Mouse (Mus musculus) kidney, postnatal 0 days (tissue): Measurements from ENCODE around the gene Mras. TPM values are rescaled to one million over a fixed set of nuclear protein-coding genes. Genes with fewer than 3 reads are reported as not detected.

Experiments used
- ATAC-seq: fragments of 200-750 bp; cut with Nextera tagmentation; replicated peaks from 2 replicates; pipeline ENCODE4 v1.8.0; 2017; ENCODE audit warnings: low read depth, moderate number of reproducible peaks, moderate TSS enrichment, moderate library complexity; ENCODE audit not compliant: low FRiP score
- DNase-seq: peaks from one replicate; pipeline ENCODE4 v3.0.0-alpha.2; 2016; ENCODE audit warnings: low spot score
- H3K27ac ChIP-seq: fragments of 300-500 bp; sonication (generic); 2 replicates; pipeline ENCODE4 v1.5.1; 2014; ENCODE audit warnings: mild to moderate bottlenecking
- H3K27me3 ChIP-seq: fragments of 300-500 bp; sonication (generic); 2 replicates; pipeline ENCODE4 v1.6.1; 2014; ENCODE audit warnings: low read length, mixed read lengths; ENCODE audit not compliant: insufficient read depth
- H3K36me3 ChIP-seq: fragments of 300-500 bp; sonication (generic); 2 replicates; pipeline ENCODE4 v1.6.1; 2014; ENCODE audit warnings: low read length, mixed read lengths; ENCODE audit not compliant: insufficient read depth
- H3K4me1 ChIP-seq: fragments of 300-500 bp; sonication (generic); replicated peaks from 2 replicates; pipeline ENCODE4 v1.6.1; 2014; ENCODE audit warnings: antibody characterized with exemption, low read length, mixed read lengths; ENCODE audit not compliant: insufficient read depth
- H3K4me2 ChIP-seq: fragments of 300-500 bp; sonication (generic); 2 replicates; pipeline ENCODE4 v1.6.1; 2014; ENCODE audit warnings: mild to moderate bottlenecking, low read length, moderate library complexity, mixed read lengths
- H3K4me3 ChIP-seq: fragments of 300-500 bp; sonication (generic); replicated peaks from 2 replicates; pipeline ENCODE4 v1.5.1; 2014; ENCODE audit warnings: low read depth, low read length
- H3K9ac ChIP-seq: fragments of 300-500 bp; sonication (generic); 2 replicates; pipeline ENCODE4 v1.6.1; 2014; ENCODE audit warnings: low read depth, low read length
- H3K9me3 ChIP-seq: fragments of 300-500 bp; sonication (generic); replicated peaks from 2 replicates; pipeline ENCODE4 v1.6.1; 2016; ENCODE audit warnings: low read length, inconsistent platforms, mixed read lengths
- CTCF ChIP-seq: IDR thresholded peaks from 2 replicates; pipeline ENCODE4 v1.5.1; 2016; ENCODE audit warnings: antibody characterized with exemption, low read depth, mild to moderate bottlenecking, moderate library complexity
- WGBS: fragments of 180-500 bp; shearing (Covaris S2); extraction: QIAGEN DNeasy Blood & Tissue Kit; methylation state at CpG from one replicate; pipeline ENCODE4 v1.1.7; 2014; 5-methylcytosine and 5-hydroxymethylcytosine counted together
- polyA plus RNA-seq: library from polyadenylated mRNA; unstranded; fragments of >200 nt; fragmentation: Nextera tagmentation; extraction: Ambion mirVana; gene quantifications from 2 replicates; pipeline ENCODE4 v1.2.1, GENCODE M21; 2015

The Mras gene
- polyA plus RNA-seq, 1 experiment from 2014 or later, result 19.4 TPM

DNA sequence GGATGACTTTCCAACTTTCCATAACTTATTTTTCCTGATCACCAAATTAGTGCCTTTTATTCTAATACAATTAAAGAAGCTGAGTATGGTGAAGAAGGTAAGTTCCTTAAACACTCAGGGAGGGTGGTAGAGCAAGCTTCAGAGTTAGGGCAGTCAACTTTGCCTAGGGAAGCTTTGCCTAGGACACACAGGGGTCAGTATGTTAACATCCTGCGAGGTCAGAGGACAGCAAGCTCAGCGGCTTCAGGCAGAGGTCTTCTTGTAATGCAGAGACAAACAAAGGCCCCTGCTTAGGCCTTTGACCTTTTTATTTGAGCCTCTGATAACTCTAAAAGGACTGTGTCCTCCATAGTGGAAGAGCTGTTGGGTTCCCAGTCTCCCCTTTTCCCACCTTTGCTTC lies 46.5 kb downstream of the Mras start:
- ATAC-seq (no peak), DNase-seq (no peak)
- Histone ChIP-seq H3K9me3 (no peaks in the 10 kb centered on the region), H3K36me3 (0 out of 2 replicates have a peak, but pooled peaks cover 8% of the 10 kb centered on the region), H3K27ac (no peak overlapping the region), H3K4me2 (no peak overlapping the region), H3K4me1 (no peaks in the 10 kb centered on the region), H3K9ac (no peak overlapping the region), H3K4me3 (no peak overlapping the region), H3K27me3 (no peaks in the 10 kb centered on the region)
- no peak for TF ChIP-seq CTCF
- WGBS, result 66% methylated on average over 2 of the region's 2 CpGs

DNA sequence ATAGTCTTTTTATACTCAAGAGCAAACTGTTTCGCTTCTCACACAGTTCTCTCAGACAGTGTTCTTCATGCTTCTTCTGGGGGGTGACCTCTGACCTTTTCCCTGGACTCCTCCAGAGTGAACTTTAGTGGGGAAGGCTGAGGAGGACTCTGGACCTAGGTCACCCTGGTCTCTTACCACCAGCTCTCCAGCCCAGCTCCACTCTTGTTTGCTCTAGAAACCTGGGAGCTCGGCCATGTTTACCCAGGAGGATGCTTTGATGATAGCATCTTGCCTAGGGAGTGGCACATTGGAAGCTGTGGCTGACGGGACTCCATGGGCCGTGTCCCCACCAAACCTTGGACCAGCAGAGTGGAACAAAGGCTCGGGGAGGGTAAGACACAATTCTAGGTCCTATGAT lies 47.0 kb downstream of the Mras start:
- Histone ChIP-seq H3K4me2 (no peak overlapping the region), H3K9ac (no peak overlapping the region), H3K36me3 (0 out of 2 replicates have a peak, but pooled peaks cover 8% of the 10 kb centered on the region), H3K27ac (no peak overlapping the region), H3K4me1 (no peaks in the 10 kb centered on the region), H3K27me3 (no peaks in the 10 kb centered on the region), H3K9me3 (no peaks in the 10 kb centered on the region), H3K4me3 (no peak overlapping the region)
- DNase-seq (no peak), ATAC-seq (0 out of 2 replicates have a peak, but pooled peaks have one; percentile 12)
- no peak for TF ChIP-seq CTCF
- 56% methylated on average over 5 of the region's 5 CpGs for WGBS

DNA sequence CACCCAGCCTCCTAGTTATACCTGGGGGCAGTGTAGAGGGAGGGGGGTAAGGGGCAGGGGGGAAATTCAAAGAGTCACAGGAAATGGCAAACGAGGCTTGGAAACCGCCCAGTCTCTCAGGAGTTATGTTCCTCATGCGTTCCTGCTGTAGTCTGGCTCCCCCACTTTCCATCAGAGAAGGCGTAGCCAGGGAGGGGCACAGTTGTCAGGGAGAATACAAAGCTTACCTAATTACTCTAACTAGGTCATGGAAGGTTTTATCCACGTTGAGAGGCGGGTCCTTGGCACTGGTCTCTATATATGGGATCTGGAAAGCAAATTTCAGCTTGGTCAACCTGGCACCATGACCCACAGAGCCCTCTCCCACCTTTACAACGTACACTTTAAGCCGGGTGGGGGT lies 47.7 kb downstream of the Mras start:
- TF ChIP-seq CTCF, result no peak
- Histone ChIP-seq H3K4me2 (no peak overlapping the region), H3K9me3 (no peaks in the 10 kb centered on the region), H3K9ac (no peak overlapping the region), H3K4me3 (no peak overlapping the region), H3K27ac (no peak overlapping the region), H3K27me3 (no peaks in the 10 kb centered on the region), H3K36me3 (0 out of 2 replicates have a peak, but pooled peaks cover 8% of the 10 kb centered on the region), H3K4me1 (no peaks in the 10 kb centered on the region)
- WGBS, result 76% methylated on average over 8 of the region's 8 CpGs
- DNase-seq (no peak), ATAC-seq (no peak)

DNA sequence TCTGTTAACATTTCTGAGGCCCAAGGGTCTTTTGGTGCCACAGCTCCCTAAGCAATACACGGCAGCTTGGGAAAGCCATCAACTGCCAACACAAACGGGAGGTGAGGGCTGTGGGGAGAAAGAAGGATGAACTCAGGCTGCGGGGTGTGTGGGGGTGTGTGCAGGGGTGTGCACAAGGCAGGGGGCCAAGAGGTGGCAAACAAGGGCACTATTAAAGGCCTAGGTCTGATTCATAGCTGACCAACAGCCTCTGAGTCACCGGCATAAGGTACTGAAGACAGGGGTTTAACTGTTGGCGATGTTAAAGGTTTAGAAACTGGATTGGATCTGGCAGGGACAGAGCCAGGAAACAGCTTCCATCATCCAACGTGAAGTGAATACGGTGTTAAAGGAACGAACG lies 48.3 kb downstream of the Mras start:
- Histone ChIP-seq H3K9ac (no peak overlapping the region), H3K4me1 (no peaks in the 10 kb centered on the region), H3K36me3 (0 out of 2 replicates have a peak, but pooled peaks cover 8% of the 10 kb centered on the region), H3K4me2 (no peak overlapping the region), H3K27ac (no peak overlapping the region), H3K9me3 (no peaks in the 10 kb centered on the region), H3K4me3 (no peak overlapping the region), H3K27me3 (no peaks in the 10 kb centered on the region)
- ATAC-seq (no peak), DNase-seq (no peak)
- no peak for TF ChIP-seq CTCF
- WGBS, result 69% methylated on average over 9 of the region's 9 CpGs

DNA sequence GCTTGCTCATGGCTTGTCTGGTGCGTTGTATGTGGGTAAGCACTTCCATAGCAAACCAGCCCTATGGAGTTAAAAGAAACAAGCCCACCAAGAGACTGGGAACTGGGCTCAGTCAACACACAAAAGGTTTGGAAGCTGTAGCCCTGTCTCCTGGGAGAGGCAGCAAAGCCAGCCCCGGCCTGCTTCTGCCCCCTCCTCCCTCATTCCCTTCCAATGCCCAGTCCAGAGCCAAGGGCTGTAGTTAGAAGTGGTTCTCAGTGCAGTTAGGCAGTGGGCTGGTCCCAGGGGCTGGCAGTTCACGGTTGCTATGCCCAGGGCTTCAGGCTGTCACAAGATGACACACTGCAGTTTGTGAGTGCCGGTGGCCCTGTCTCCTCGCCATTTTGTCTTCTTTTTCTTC lies 49.1 kb downstream of the Mras start:
- no peak overlapping the region for H3K4me2 ChIP-seq
- H3K4me1 ChIP-seq, result no peaks in the 10 kb centered on the region
- DNase-seq (no peak), ATAC-seq (no peak)
- no peak for TF ChIP-seq CTCF
- H3K9ac ChIP-seq, result no peak overlapping the region
- no peaks in the 10 kb centered on the region for H3K27me3 ChIP-seq
- H3K27ac ChIP-seq, result no peak overlapping the region
- H3K9me3 ChIP-seq, result no peaks in the 10 kb centered on the region
- no peak overlapping the region for H3K4me3 ChIP-seq
- 0 out of 2 replicates have a peak, but pooled peaks cover 8% of the 10 kb centered on the region for H3K36me3 ChIP-seq
- WGBS, result 79% methylated on average over 5 of the region's 5 CpGs

DNA sequence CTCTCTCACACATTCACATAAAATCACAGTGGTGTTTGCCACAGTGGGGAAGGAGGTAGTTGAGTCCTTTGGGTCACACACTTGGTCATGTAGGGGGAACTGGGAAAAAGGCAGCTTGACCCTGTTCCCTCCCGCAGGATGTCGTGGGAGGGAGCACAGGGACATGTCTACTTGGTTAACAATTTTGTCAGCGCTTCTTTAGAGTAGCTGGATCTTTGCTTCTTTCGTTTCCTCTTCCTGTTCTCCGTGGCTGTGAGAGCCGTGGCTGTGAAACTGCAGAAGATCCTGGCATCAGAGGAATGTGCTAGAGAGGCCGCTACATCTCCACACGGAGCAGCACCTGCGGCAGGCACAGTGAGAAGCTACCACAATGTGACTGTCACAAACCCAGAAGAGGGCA lies 54.6 kb downstream of the Mras start:
- no peaks in the 10 kb centered on the region for H3K27me3 ChIP-seq
- 64% methylated on average over 9 of the region's 9 CpGs for WGBS

DNA sequence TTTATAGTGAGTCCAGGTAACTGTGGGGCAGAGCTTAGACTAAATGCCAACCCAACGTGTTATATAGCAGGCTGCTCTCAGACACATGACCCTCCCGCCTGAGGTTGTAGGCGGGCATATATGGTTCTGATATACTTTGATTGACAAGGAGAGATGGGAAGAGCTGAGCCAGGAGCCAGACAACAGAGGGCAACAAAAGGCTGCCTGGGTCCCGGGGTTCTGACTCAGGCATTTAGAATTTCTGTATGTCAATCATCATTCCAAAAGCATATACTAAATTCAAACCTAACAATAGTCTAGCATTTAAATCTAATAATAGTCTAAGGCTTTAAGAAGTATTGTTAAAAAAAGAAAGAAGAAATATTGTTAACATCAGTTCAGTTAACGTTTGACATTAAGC lies 58.0 kb downstream of the Mras start:
- no peak for ATAC-seq
- WGBS, result 64% methylated on average over 5 of the region's 5 CpGs
- no peaks in the 10 kb centered on the region for H3K9me3 ChIP-seq
- no peaks in the 10 kb centered on the region for H3K36me3 ChIP-seq
- no peak for DNase-seq
- no peak overlapping the region for H3K4me3 ChIP-seq
- no peak overlapping the region for H3K27ac ChIP-seq
- H3K27me3 ChIP-seq, result no peaks in the 10 kb centered on the region
- H3K9ac ChIP-seq, result no peak overlapping the region
- no peak overlapping the region for H3K4me2 ChIP-seq
- H3K4me1 ChIP-seq, result no peaks in the 10 kb centered on the region
- TF ChIP-seq CTCF, result no peak

More for the DNA sequence above, 54.6 kb downstream of the Mras start:
- Histone ChIP-seq H3K4me2 (no peak overlapping the region), H3K9ac (no peak overlapping the region), H3K4me1 (no peaks in the 10 kb centered on the region), H3K36me3 (no peaks in the 10 kb centered on the region), H3K4me3 (no peak overlapping the region), H3K27ac (no peak overlapping the region), H3K9me3 (no peaks in the 10 kb centered on the region)
- no peak for ATAC-seq
- TF ChIP-seq CTCF, result no peak
- no peak for DNase-seq
